Mouse (Mus musculus) liver, embryonic 15.5 days (tissue): ENCODE measurements at regions not wholly inside any gene's neighbourhood (a gene's known extent, or its start where the extent isn't known, plus 50 kb on each side); places are given as distances from the start of the nearest gene placed in this dataset.

Experiments used
- ATAC-seq: fragments of 200-750 bp; cut with Nextera tagmentation; 2 replicates; pipeline ENCODE4 v1.8.0; 2017; ENCODE audit warnings: moderate number of reproducible peaks, mild to moderate bottlenecking, moderate library complexity; ENCODE audit not compliant: insufficient read depth
- H3K27ac ChIP-seq: fragments of 300-500 bp; sonication (generic); replicated peaks from 2 replicates; pipeline ENCODE4 v1.5.1; 2015; ENCODE audit warnings: mild to moderate bottlenecking, inconsistent platforms
- H3K27me3 ChIP-seq: fragments of 300-500 bp; sonication (generic); 2 replicates; pipeline ENCODE4 v1.6.1; 2015; ENCODE audit warnings: mild to moderate bottlenecking, inconsistent platforms
- H3K36me3 ChIP-seq: fragments of 300-500 bp; sonication (generic); replicated peaks from 2 replicates; pipeline ENCODE4 v1.6.1; 2015; ENCODE audit warnings: moderate library complexity, mild to moderate bottlenecking, inconsistent platforms
- H3K4me1 ChIP-seq: fragments of 300-500 bp; sonication (generic); replicated peaks from 2 replicates; pipeline ENCODE4 v1.6.1; 2015; ENCODE audit warnings: inconsistent platforms
- H3K4me2 ChIP-seq: fragments of 300-500 bp; sonication (generic); 2 replicates; pipeline ENCODE4 v1.6.1; 2015; ENCODE audit warnings: moderate library complexity, mild to moderate bottlenecking, inconsistent platforms
- H3K4me3 ChIP-seq: fragments of 300-500 bp; sonication (generic); replicated peaks from 2 replicates; pipeline ENCODE4 v1.5.1; 2015; ENCODE audit warnings: mild to moderate bottlenecking, inconsistent platforms
- H3K9ac ChIP-seq: fragments of 300-500 bp; sonication (generic); 2 replicates; pipeline ENCODE4 v1.6.1; 2015; ENCODE audit warnings: moderate library complexity, mild to moderate bottlenecking, inconsistent platforms
- H3K9me3 ChIP-seq: fragments of 300-500 bp; sonication (generic); replicated peaks from 2 replicates; pipeline ENCODE4 v1.6.1; 2016; ENCODE audit warnings: inconsistent platforms
- WGBS: fragments of 180-500 bp; shearing (Covaris S2); methylation state at CpG from one replicate; pipeline ENCODE4 v1.1.7; 2015; ENCODE audit warnings: mixed read lengths; ENCODE audit not compliant: insufficient replicate concordance; 5-methylcytosine and 5-hydroxymethylcytosine counted together

DNA sequence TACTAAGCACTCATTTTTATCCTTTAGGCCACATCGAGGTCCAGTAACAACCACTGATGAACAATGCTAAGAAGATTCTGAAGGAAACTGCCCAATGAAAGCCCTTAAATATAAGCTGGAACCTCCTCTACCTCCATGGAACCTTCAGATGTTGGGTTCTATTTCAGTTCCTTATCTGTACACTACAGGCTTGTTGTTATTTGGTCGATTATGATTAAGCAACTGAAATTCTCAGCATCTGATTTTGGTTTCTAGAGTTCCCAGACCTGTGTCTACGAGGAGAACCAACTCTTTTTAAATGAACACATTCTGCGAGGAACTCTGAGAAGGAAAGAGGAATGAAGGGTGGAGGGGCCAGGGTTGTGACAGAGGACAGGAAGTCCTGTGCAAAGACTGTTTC lies 253.5 kb downstream of the Ndfip2 start:
- Histone ChIP-seq H3K9ac (no peak overlapping the region), H3K4me3 (no peak overlapping the region), H3K36me3 (no peaks in the 10 kb centered on the region), H3K27me3 (no peaks in the 10 kb centered on the region), H3K4me1 (no peaks in the 10 kb centered on the region), H3K4me2 (no peak overlapping the region), H3K9me3 (no peaks in the 10 kb centered on the region), H3K27ac (no peak overlapping the region)
- ATAC-seq, result no peak
- 50% methylated on average over 4 of the region's 4 CpGs for WGBS

GRCm38 (mm10) chr14:105511135-105511534 lies 252.8 kb downstream of the Ndfip2 start:
- Histone ChIP-seq H3K4me1 (no peaks in the 10 kb centered on the region), H3K4me2 (no peak overlapping the region), H3K9me3 (no peaks in the 10 kb centered on the region), H3K27ac (no peak overlapping the region), H3K9ac (no peak overlapping the region), H3K36me3 (no peaks in the 10 kb centered on the region), H3K27me3 (no peaks in the 10 kb centered on the region), H3K4me3 (no peak overlapping the region)
- WGBS, result 61% methylated on average over 3 of the region's 3 CpGs
- ATAC-seq, result no peak

DNA sequence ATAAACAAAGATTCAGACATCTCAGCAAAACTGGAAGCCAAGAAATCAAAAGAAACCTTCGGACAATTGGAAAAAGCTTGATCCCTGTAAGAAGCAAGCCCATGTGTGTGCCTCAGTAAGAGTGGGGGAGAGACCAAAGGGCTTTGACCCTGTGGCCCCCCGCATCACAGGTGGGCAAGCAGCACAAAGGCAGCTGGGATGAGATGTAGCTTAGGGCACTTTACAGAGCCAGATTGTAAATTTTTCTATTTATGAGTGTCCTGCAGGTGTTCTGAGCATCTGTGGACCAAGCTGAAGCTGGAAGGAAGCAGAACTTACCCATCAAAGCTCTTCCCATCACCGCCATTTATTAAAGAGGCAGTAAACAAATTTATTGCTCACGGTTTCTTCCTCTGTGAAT lies 246.9 kb downstream of the Ndfip2 start:
- WGBS, result 68% methylated on average over 4 of the region's 4 CpGs
- Histone ChIP-seq H3K27me3 (peaks cover 17% of the 10 kb centered on the region), H3K9me3 (no peaks in the 10 kb centered on the region), H3K9ac (no peak overlapping the region), H3K4me1 (no peaks in the 10 kb centered on the region), H3K4me2 (no peak overlapping the region), H3K36me3 (no peaks in the 10 kb centered on the region), H3K4me3 (no peak overlapping the region), H3K27ac (no peak overlapping the region)
- no peak for ATAC-seq

- H3K27ac ChIP-seq, result no peak overlapping the region
- no peaks in the 10 kb centered on the region for H3K36me3 ChIP-seq
- no peaks in the 10 kb centered on the region for H3K4me1 ChIP-seq
- ATAC-seq, result no peak
- H3K9ac ChIP-seq, result no peak overlapping the region
- no peak overlapping the region for H3K4me2 ChIP-seq
- 63% methylated on average over 3 of the region's 3 CpGs for WGBS
- H3K4me3 ChIP-seq, result no peak overlapping the region
- H3K9me3 ChIP-seq, result no peaks in the 10 kb centered on the region
- H3K27me3 ChIP-seq, result peaks cover 17% of the 10 kb centered on the region
Observed at GRCm38 (mm10) chr14:105504376-105504775, 246.0 kb downstream of the Ndfip2 start.

GRCm38 (mm10) chr14:105503806-105504205 lies 245.4 kb downstream of the Ndfip2 start:
- no peak for ATAC-seq
- WGBS, result 72% methylated on average over 5 of the region's 5 CpGs

DNA sequence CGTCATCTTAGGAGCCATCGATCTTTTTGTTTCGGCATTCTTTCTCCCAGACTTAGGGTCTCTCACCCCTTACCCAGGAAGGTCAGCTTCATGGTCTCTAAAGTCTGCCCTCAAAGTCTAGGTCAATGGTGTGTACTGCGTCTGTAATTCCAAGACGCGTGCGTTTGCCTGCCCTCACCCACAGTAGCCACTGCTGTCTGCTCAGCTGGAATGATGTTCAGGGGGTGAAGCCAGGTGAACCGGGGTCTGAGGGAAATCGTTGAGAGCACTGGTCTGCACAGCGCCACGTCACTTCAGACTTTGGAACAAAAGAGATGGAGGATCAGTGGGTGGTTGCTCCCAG lies 244.2 kb downstream of the Ndfip2 start:
- H3K4me2 ChIP-seq, result no peak overlapping the region
- no peaks in the 10 kb centered on the region for H3K36me3 ChIP-seq
- no peaks in the 10 kb centered on the region for H3K4me1 ChIP-seq
- no peak for ATAC-seq
- WGBS, result 32% methylated on average over 11 of the region's 11 CpGs
- no peak overlapping the region for H3K27ac ChIP-seq
- H3K9ac ChIP-seq, result no peak overlapping the region
- H3K4me3 ChIP-seq, result no peak overlapping the region
- H3K9me3 ChIP-seq, result no peaks in the 10 kb centered on the region
- H3K27me3 ChIP-seq, result peaks cover 17% of the 10 kb centered on the region

More at GRCm38 (mm10) chr14:105503806-105504205, 245.4 kb downstream of the Ndfip2 start:
- Histone ChIP-seq H3K4me2 (no peak overlapping the region), H3K27me3 (peaks cover 17% of the 10 kb centered on the region), H3K9me3 (no peaks in the 10 kb centered on the region), H3K27ac (no peak overlapping the region), H3K36me3 (no peaks in the 10 kb centered on the region), H3K9ac (no peak overlapping the region), H3K4me3 (no peak overlapping the region), H3K4me1 (no peaks in the 10 kb centered on the region)

GRCm38 (mm10) chr14:105501792-105502632 lies 243.6 kb downstream of the Ndfip2 start:
- no peak for ATAC-seq
- Histone ChIP-seq H3K36me3 (no peaks in the 10 kb centered on the region), H3K4me3 (no peak overlapping the region), H3K4me1 (no peaks in the 10 kb centered on the region), H3K4me2 (no peak overlapping the region; the same call in none of the 2 replicates), H3K27me3 (peaks cover 17% of the 10 kb centered on the region), H3K9ac (no peak overlapping the region), H3K27ac (no peak overlapping the region), H3K9me3 (no peaks in the 10 kb centered on the region)
- WGBS, result 16% methylated on average over 21 of the region's 21 CpGs

- H3K4me2 ChIP-seq, result no peak overlapping the region; the same call in 1 of the 2 replicates
- H3K4me3 ChIP-seq, result no peak overlapping the region
- H3K9ac ChIP-seq, result no peak overlapping the region
- H3K27me3 ChIP-seq, result peaks cover 17% of the 10 kb centered on the region
- H3K9me3 ChIP-seq, result no peaks in the 10 kb centered on the region
- whole genome bisulfite sequencing, result 19% methylated on average over 21 of the region's 21 CpGs
- no peak for ATAC-seq
- no peaks in the 10 kb centered on the region for H3K4me1 ChIP-seq
- no peak overlapping the region for H3K27ac ChIP-seq
- H3K36me3 ChIP-seq, result no peaks in the 10 kb centered on the region
Observed at GRCm38 (mm10) chr14:105500966-105501741, 242.8 kb downstream of the Ndfip2 start.

GRCm38 (mm10) chr14:105499319-105499895 lies 241.0 kb downstream of the Ndfip2 start:
- no peak overlapping the region for H3K4me3 ChIP-seq
- 17% methylated on average over 15 of the region's 15 CpGs for WGBS
- H3K27me3 ChIP-seq, result peaks cover 17% of the 10 kb centered on the region
- H3K9ac ChIP-seq, result no peak overlapping the region
- no peak overlapping the region for H3K4me2 ChIP-seq
- no peak for ATAC-seq
- H3K36me3 ChIP-seq, result no peaks in the 10 kb centered on the region
- no peaks in the 10 kb centered on the region for H3K9me3 ChIP-seq
- no peak overlapping the region for H3K27ac ChIP-seq
- H3K4me1 ChIP-seq, result no peaks in the 10 kb centered on the region

DNA sequence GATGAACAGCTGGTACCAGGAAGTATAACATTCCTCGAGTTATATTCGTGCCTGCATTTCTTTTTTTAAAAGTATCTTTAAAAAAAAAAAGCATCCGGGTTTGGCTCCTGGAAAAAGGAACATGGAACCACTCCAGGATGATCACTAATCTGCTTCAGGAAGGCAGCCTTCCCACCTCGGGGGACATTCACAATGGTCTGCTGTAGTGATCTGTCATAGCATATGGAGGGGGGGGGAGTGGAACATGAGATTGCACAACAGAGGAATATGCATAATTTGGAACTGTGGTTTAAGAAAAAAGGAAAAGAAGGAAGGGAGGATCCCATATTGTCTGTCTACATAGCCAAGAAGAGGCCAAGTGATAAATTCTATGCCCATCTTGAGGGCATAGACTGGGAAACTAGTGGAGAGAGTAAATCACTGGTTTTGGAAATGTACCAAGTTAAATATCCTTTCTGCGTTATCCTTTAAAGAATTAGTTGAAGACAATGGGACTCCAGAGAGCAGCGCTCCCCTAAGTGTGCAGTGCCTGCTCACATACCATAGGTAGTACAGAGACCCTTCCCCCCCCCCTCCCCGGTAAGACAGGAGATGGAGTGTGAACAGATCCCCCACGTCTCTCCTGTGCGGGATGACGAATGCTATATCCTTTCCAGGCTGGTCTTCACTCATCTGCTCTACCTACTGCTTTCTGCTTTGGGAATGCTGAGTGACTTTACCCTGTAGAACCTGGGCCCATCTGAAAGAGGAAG lies 240.0 kb downstream of the Ndfip2 start:
- no peak for ATAC-seq
- Histone ChIP-seq H3K4me3 (no peak overlapping the region), H3K9ac (no peak overlapping the region), H3K27me3 (peaks cover 13% of the 10 kb centered on the region), H3K4me2 (no peak overlapping the region), H3K4me1 (no peaks in the 10 kb centered on the region), H3K9me3 (no peaks in the 10 kb centered on the region), H3K36me3 (no peaks in the 10 kb centered on the region), H3K27ac (no peak overlapping the region)
- 66% methylated on average over 10 of the region's 10 CpGs for WGBS

DNA sequence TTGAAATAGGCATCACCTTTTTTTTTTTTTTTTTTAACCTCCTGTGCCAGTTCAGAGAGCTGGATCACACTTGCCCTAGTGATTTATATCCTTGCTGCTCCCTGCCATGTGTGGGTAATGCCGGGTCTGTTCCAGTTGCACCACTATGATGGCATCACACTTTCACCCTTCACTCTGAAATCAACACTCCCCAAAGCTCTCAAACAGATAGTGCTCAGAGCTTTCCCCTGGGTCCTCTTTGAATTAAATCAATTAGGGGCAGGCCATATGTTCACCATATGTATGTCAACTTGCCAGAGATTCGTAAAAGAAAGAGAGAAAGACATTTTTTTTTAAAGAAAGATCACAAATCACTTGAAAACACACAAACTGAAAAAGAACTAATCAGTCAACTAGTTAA lies 236.8 kb downstream of the Ndfip2 start:
- Histone ChIP-seq H3K27ac (no peak overlapping the region), H3K36me3 (no peaks in the 10 kb centered on the region), H3K4me2 (no peak overlapping the region), H3K27me3 (no peaks in the 10 kb centered on the region), H3K4me3 (no peak overlapping the region), H3K4me1 (no peaks in the 10 kb centered on the region), H3K9me3 (no peaks in the 10 kb centered on the region), H3K9ac (no peak overlapping the region)
- 46% methylated on average over 2 of the region's 2 CpGs for WGBS
- ATAC-seq, result no peak
